15 mouse cellular contexts compared by ENCODE assay signal in genomic region chr16:26041929-26042303, GRCm38 (mm10).
DNase-seq lines count a peak whose midpoint lies in the region; ATAC-seq lines count a peak whose summit lies in the region.
"Had no signal": no experiment of that assay in that cellular context is flagged by ENCODE, and none has a peak within 500 bp of the region (broad histone marks: within the 10 kb centered on the region; RNA-seq: fewer than 3 reads in every experiment).

No protein-coding gene starts in this region.

- no peak for DNase-seq in heart, postnatal 4 days
- peak; percentile 34 for DNase-seq in limb, embryonic 11.5 days (ENCODE audit: low spot score)
- no peak for DNase-seq in cerebellum, postnatal 14 days
- DNase-seq in cerebellum, adult 11-12 months, result no peak
- DNase-seq: cerebellum, adult 18-20 months; thymus, adult 2 months had no signal

- H3K4me2 ChIP-seq in heart, embryonic 14.5 days (ENCODE audit: low read length), result peak overlapping the region; percentile 45
- H3K4me2 ChIP-seq in limb, embryonic 11.5 days (ENCODE audit: low read depth, severe bottlenecking), result 0 out of 2 replicates have a peak overlapping the region, but pooled peaks have one; percentile 1
- H3K4me2 ChIP-seq: kidney, embryonic 15.5 days had no signal

- ATAC-seq in heart, embryonic 14.5 days (ENCODE audit: insufficient number of reproducible peaks, insufficient read depth, low FRiP score, low read depth), result no peak
- no peak for ATAC-seq in megakaryocyte, adult 5-6 weeks (ENCODE audit: poor library complexity, severe bottlenecking)
- peak; percentile 82 for ATAC-seq in limb, embryonic 11.5 days (ENCODE audit: insufficient number of reproducible peaks, low FRiP score, low TSS enrichment, low read depth)
- ATAC-seq: activated CD4-positive, CD25-positive, alpha-beta regulatory T cell, adult 4 months had no signal

- H3K4me3 ChIP-seq in heart, embryonic 14.5 days (ENCODE audit: control insufficient read depth in 1 of 2, insufficient read depth in 1 of 2, low read depth in 1 of 2, low read length in 2 of 2), result peak overlapping the region in 1 of 2 experiments; percentile 5; a peak in 1 of 4 replicates
- H3K4me3 ChIP-seq in megakaryocyte, embryonic 14.5 days (replicated peaks), result peak overlapping the region; percentile 89
- no peak overlapping the region for H3K4me3 ChIP-seq in limb, embryonic 11.5 days (ENCODE audit: low read depth, low read length)
- H3K4me3 ChIP-seq: forebrain, embryonic 10.5 days; kidney, embryonic 15.5 days; layer of hippocampus, adult 2 months; left cerebral cortex, adult 2 months had no signal

- H3K9me3 ChIP-seq in heart, embryonic 14.5 days (ENCODE audit: control insufficient read depth, low read length), result no peaks in the 10 kb centered on the region
- H3K9me3 ChIP-seq in megakaryocyte, embryonic 14.5 days, result no peaks in the 10 kb centered on the region
- no peaks in the 10 kb centered on the region for H3K9me3 ChIP-seq in limb, embryonic 11.5 days (ENCODE audit: control insufficient read depth, low read length)
- H3K9me3 ChIP-seq: forebrain, embryonic 10.5 days; kidney, embryonic 15.5 days had no signal

- peaks cover 10 to 31% of the 10 kb centered on the region in 2 experiments for H3K4me1 ChIP-seq in heart, embryonic 14.5 days (ENCODE audit: control insufficient read depth in 2 of 2, insufficient read depth in 2 of 2, low read length in 2 of 2)
- H3K4me1 ChIP-seq in megakaryocyte, embryonic 14.5 days, result peaks cover 73% of the 10 kb centered on the region
- peaks cover 22% of the 10 kb centered on the region; the same call in 1 of the 2 replicates for H3K4me1 ChIP-seq in limb, embryonic 11.5 days (ENCODE audit: control insufficient read depth, insufficient read depth, low read length)

- no peaks in the 10 kb centered on the region for H3K36me3 ChIP-seq in heart, embryonic 14.5 days (ENCODE audit: control insufficient read depth, insufficient read depth, low read length)
- no peaks in the 10 kb centered on the region for H3K36me3 ChIP-seq in megakaryocyte, embryonic 14.5 days (replicated peaks; ENCODE audit: low read length)
- H3K36me3 ChIP-seq in limb, embryonic 11.5 days (ENCODE audit: control insufficient read depth, insufficient read depth, low read length), result no peaks in the 10 kb centered on the region
- H3K36me3 ChIP-seq: forebrain, embryonic 10.5 days; kidney, embryonic 15.5 days had no signal

- peak overlapping the region; percentile 79 to 80 for H3K27ac ChIP-seq in heart, embryonic 14.5 days (replicated peaks in 1 of 2; ENCODE audit: control insufficient read depth in 1 of 2, insufficient read depth in 1 of 2, low read depth in 2 of 2, low read length in 2 of 2)
- H3K27ac ChIP-seq in limb, embryonic 11.5 days (replicated peaks; ENCODE audit: low read depth, low read length), result peak overlapping the region; percentile 81
- H3K27ac ChIP-seq: forebrain, embryonic 10.5 days; kidney, embryonic 15.5 days; layer of hippocampus, adult 2 months; left cerebral cortex, adult 2 months had no signal

- H3K9ac ChIP-seq in heart, embryonic 14.5 days (ENCODE audit: low read length), result 0 out of 2 replicates have a peak overlapping the region, but pooled peaks have one; percentile 5
- H3K9ac ChIP-seq in limb, embryonic 11.5 days (ENCODE audit: low read length), result no peak overlapping the region
- H3K9ac ChIP-seq: kidney, embryonic 15.5 days; liver, postnatal 0 days had no signal

- WGBS in heart, embryonic 14.5 days, result 31% methylated on average over 2 of the region's 2 CpGs
- WGBS in limb, embryonic 11.5 days, result 8% methylated on average over 2 of the region's 2 CpGs

- no peaks in the 10 kb centered on the region for H3K27me3 ChIP-seq in heart, embryonic 14.5 days (ENCODE audit: control insufficient read depth, insufficient read depth, low read length)
- H3K27me3 ChIP-seq in megakaryocyte, embryonic 14.5 days (replicated peaks), result no peaks in the 10 kb centered on the region
- H3K27me3 ChIP-seq in limb, embryonic 11.5 days (ENCODE audit: control insufficient read depth, insufficient read depth, low read length), result no peaks in the 10 kb centered on the region
- H3K27me3 ChIP-seq: kidney, embryonic 15.5 days had no signal
